Mouse (Mus musculus) neural tube, embryonic 12.5 days (tissue): ENCODE measurements at regions not wholly inside any gene's neighbourhood (a gene's known extent, or its start where the extent isn't known, plus 50 kb on each side); places are given as distances from the start of the nearest gene placed in this dataset.
"Not testable (repeated sequence)": the region's sequence is repeated elsewhere in the genome, so short reads cannot be mapped to it uniquely, and the experiment has no call there.

ENCODE experiments used
- ATAC-seq: fragments of 200-750 bp; cut with Nextera tagmentation; 2 replicates; pipeline ENCODE4 v1.8.0; 2017; ENCODE audit warnings: low read depth, mild to moderate bottlenecking, moderate TSS enrichment, moderate library complexity; ENCODE audit not compliant: low FRiP score
- H3K27ac ChIP-seq: fragments of 300-500 bp; sonication (generic); 2 replicates; pipeline ENCODE4 v1.5.1; 2016
- H3K27me3 ChIP-seq: fragments of 300-500 bp; sonication (generic); replicated peaks from 2 replicates; pipeline ENCODE4 v1.6.1; 2016; ENCODE audit warnings: mild to moderate bottlenecking
- H3K36me3 ChIP-seq: fragments of 300-500 bp; sonication (generic); 2 replicates; pipeline ENCODE4 v1.6.1; 2016; ENCODE audit warnings: mild to moderate bottlenecking
- H3K4me1 ChIP-seq: fragments of 300-500 bp; sonication (generic); 2 replicates; pipeline ENCODE4 v1.6.1; 2016
- H3K4me2 ChIP-seq: fragments of 300-500 bp; sonication (generic); replicated peaks from 2 replicates; pipeline ENCODE4 v1.6.1; 2016; ENCODE audit warnings: mild to moderate bottlenecking
- H3K4me3 ChIP-seq: fragments of 300-500 bp; sonication (generic); 2 replicates; pipeline ENCODE4 v1.5.1; 2016
- H3K9ac ChIP-seq: fragments of 300-500 bp; sonication (generic); 2 replicates; pipeline ENCODE4 v1.6.1; 2016; ENCODE audit warnings: mild to moderate bottlenecking
- H3K9me3 ChIP-seq: fragments of 300-500 bp; sonication (generic); 2 replicates; pipeline ENCODE4 v1.6.1; 2016; ENCODE audit warnings: mild to moderate bottlenecking
- WGBS: fragments of 180-500 bp; shearing (Covaris S2); methylation state at CpG from one replicate; pipeline ENCODE4 v1.1.7; 2016; 5-methylcytosine and 5-hydroxymethylcytosine counted together

DNA sequence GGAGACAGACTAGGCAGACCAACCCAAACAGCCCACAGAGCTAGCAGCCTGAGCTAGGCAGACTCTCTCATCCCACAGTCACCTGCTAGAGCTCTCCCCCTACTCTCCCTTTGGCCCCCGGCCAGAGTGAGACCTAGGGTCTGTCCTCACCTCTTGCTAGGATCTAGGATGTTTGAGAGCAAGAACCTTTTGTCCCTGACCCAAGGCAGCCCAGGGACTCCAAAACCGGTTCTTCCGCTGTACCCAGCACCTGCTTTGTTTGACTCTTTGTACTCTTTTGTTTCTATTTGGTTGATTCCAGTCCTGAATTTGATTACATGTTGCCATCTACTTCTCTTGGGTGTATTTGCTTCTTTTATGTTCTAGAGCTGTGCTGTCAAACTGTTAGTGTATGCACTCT is 75.3 kb downstream of the H60c start:
- no peak overlapping the region for H3K4me3 ChIP-seq
- no peaks in the 10 kb centered on the region for H3K9me3 ChIP-seq
- H3K9ac ChIP-seq, result no peak overlapping the region
- no peak overlapping the region for H3K27ac ChIP-seq
- H3K27me3 ChIP-seq, result no peaks in the 10 kb centered on the region
- WGBS, result 77% methylated on average over 3 of the region's 3 CpGs
- ATAC-seq, result no peak
- H3K4me2 ChIP-seq, result no peak overlapping the region
- no peaks in the 10 kb centered on the region for H3K36me3 ChIP-seq
- H3K4me1 ChIP-seq, result no peaks in the 10 kb centered on the region

DNA sequence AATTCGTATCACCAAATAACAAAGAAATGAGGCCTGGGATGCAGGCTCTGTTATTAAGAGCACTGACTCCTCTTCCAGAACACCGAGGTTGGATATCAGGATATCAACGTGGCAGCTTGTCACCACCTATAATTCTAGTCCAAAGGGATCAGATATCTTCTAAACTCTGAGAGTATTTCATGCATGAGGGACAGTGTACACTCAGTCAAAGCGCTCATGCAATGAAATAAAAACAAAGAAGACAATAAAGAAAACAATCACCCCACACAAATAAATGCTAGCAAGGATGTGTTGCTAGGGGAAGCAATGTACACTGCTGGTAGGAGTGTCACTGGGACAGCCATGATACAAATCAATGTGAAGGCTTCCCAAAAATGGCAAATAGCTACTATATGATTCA is 79.2 kb downstream of the H60c start:
- ATAC-seq, result no peak
- Histone ChIP-seq H3K4me1 (no peaks in the 10 kb centered on the region), H3K36me3 (no peaks in the 10 kb centered on the region), H3K9me3 (no peaks in the 10 kb centered on the region), H3K27ac (no peak overlapping the region), H3K9ac (no peak overlapping the region), H3K4me2 (no peak overlapping the region), H3K4me3 (no peak overlapping the region), H3K27me3 (no peaks in the 10 kb centered on the region)
- 83% methylated on average over 4 of the region's 4 CpGs for WGBS

DNA sequence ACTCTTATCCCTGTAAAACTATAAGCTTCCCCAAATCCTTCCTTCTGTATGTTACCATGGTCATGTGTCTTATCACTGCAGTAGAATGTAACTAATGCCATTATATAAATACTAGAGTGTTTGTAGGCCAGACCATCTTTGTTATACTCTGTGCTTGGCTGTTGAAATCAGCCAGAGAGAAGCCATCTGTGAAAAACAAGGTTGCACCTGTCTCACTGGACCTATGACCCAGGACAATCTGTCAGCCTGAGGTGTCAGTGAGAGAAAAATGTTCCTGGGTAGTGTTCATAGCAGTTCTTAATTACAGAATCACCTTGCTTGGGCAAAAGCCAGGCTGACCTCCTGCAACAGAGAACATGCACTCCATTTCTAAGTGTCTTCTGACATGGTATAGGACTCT is 87.5 kb downstream of the H60c start:
- H3K4me2 ChIP-seq, result no peak overlapping the region
- ATAC-seq, result no peak

DNA sequence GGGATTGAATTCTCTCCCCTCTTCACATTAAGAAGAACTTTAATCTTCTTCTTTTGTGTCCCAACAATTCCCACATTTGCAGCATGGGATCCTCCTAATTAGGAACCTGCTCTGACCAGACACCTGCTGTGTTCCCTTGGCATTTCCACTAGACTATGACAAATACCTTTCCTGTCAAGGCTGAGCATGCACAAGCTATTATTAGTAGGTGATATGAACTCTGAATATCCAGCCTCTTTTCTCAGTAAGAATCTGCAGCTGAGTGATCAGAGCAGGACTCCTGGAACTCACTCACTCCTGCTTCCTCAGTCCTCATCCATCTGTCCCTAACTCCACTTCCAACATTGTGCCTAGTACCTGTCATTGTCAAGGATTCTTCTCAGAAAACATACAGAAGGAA is 94.0 kb downstream of the H60c start:
- Histone ChIP-seq H3K4me2 (no peak overlapping the region), H3K4me1 (no peaks in the 10 kb centered on the region), H3K4me3 (no peak overlapping the region), H3K27me3 (no peaks in the 10 kb centered on the region), H3K27ac (no peak overlapping the region), H3K9ac (no peak overlapping the region), H3K36me3 (no peaks in the 10 kb centered on the region), H3K9me3 (no peaks in the 10 kb centered on the region)
- no peak for ATAC-seq

More for the DNA sequence above, 87.5 kb downstream of the H60c start:
- no peak overlapping the region for H3K9ac ChIP-seq
- H3K27ac ChIP-seq, result no peak overlapping the region
- H3K36me3 ChIP-seq, result no peaks in the 10 kb centered on the region
- H3K4me1 ChIP-seq, result no peaks in the 10 kb centered on the region
- H3K9me3 ChIP-seq, result 0 out of 2 replicates have a peak, but pooled peaks cover 16% of the 10 kb centered on the region
- no peaks in the 10 kb centered on the region for H3K27me3 ChIP-seq
- H3K4me3 ChIP-seq, result no peak overlapping the region

DNA sequence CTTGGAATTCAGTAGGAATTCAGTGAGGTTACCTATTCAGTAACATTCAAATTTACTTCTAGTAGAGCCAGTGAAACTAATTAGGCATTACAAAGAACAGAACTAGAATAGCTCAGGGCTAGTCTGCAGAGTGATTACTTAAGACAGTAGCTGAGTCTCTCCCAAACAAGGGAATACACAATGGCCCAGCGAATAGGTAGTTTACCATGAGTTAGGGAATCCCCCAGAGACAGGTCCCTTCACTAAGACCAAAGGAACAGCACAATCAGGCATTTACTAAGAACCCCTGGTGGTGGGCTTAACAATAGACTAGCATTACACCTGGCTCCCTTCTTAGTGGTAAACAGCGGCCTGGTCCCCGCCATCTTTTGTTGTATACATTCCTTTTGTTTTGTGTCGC is 94.6 kb downstream of the H60c start:
- H3K27me3 ChIP-seq, H3K36me3 ChIP-seq, H3K4me1 ChIP-seq, H3K9me3 ChIP-seq, H3K4me2 ChIP-seq, ATAC-seq, H3K9ac ChIP-seq, H3K4me3 ChIP-seq, H3K27ac ChIP-seq: not testable (repeated sequence)
- WGBS, result 60% methylated on average over 4 of the region's 4 CpGs

DNA sequence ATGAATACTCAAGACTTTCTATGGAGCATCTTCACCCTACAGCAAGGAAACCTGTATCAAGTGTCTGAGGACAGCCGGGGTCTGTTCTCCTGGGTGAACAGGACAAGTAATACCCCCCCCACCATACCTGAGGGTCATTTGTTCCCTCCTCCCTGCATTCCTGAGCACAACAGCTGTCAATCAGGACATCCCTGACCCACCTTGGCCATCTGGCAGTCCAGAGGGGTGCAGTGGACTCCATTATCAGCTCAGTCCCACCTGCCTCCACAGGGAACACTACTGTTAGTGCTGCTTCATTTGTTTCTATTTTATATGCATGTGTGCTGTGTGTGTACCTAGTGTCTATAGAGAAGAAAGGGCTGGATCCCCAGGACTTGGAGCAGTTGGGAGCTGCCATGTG is 95.3 kb downstream of the H60c start:
- Histone ChIP-seq H3K9ac (no peak overlapping the region), H3K4me3 (no peak overlapping the region), H3K4me1 (no peaks in the 10 kb centered on the region), H3K27ac (no peak overlapping the region), H3K9me3 (no peaks in the 10 kb centered on the region), H3K36me3 (no peaks in the 10 kb centered on the region), H3K27me3 (no peaks in the 10 kb centered on the region), H3K4me2 (no peak overlapping the region)
- ATAC-seq, result no peak
- 92% methylated on average over 1 of the region's 1 CpGs for WGBS

DNA sequence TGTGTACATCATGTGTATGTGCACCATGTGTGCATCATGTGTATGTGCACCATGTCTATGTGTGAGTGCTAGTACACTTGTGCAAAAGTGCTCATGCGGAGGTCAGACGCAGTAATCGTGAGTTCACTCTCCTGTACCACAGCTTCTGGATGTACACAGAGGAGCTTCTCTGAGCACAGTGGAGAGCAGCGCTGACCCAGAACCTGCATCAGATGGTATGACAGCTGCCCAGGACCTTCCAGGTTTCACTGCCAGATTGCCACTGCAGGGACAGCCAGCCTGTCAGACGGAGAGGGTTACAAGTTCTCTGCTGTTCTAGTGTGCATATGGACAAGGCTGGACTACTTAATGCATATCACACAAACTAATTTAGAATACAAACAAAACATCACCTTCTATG is 96.2 kb downstream of the H60c start:
- Histone ChIP-seq H3K27ac (no peak overlapping the region), H3K4me2 (no peak overlapping the region), H3K36me3 (no peaks in the 10 kb centered on the region), H3K9ac (no peak overlapping the region), H3K4me1 (no peaks in the 10 kb centered on the region), H3K9me3 (no peaks in the 10 kb centered on the region), H3K4me3 (no peak overlapping the region), H3K27me3 (no peaks in the 10 kb centered on the region)
- WGBS, result 94% methylated on average over 5 of the region's 5 CpGs
- ATAC-seq, result no peak

DNA sequence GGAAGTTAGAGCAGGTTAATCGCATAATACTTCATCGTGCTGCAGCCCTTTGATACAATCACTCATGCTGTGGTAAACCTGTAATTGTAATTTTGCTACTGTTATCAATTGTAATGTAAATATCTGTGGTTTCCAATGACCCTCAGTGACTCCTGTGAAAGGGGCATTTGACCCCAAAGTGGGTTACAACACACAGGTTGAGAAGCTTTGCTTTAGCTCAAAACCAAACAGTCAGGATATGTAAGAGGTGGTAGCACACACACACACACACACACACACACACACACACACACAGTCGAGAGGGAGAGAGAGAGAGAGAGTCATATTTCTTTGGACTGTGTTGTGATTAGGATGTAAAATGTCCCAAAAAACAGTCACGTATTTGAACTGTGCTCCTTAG is 112.0 kb downstream of the H60c start:
- Histone ChIP-seq H3K4me3 (no peak overlapping the region), H3K27me3 (no peaks in the 10 kb centered on the region), H3K4me1 (no peaks in the 10 kb centered on the region), H3K27ac (no peak overlapping the region), H3K9me3 (peaks cover 9% of the 10 kb centered on the region), H3K4me2 (no peak overlapping the region), H3K36me3 (no peaks in the 10 kb centered on the region), H3K9ac (no peak overlapping the region)
- no peak for ATAC-seq
- 80% methylated on average over 4 of the region's 4 CpGs for WGBS

DNA sequence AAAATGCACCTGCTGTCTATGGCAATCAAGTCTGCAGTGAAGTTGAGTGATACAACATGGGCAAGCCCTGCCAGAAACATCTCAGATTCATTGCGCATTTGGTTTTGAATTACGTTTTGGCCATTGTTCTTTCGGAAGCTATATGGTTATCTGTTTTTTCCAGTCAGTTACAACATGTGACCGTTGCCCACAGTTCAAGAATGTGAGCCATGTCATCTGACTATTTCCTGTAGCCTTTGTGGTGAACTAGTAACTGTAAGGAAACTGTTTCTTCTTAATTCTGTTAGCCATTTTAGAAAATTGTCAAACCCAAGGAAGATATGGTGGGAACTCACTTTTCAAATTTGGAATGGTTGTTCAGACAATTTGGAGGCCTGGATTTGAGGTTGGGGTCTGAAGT is 119.4 kb downstream of the H60c start:
- H3K36me3 ChIP-seq, result no peaks in the 10 kb centered on the region
- H3K27ac ChIP-seq, result no peak overlapping the region
- peaks cover 13% of the 10 kb centered on the region; the same call in 1 of the 2 replicates for H3K9me3 ChIP-seq
- 94% methylated on average over 4 of the region's 4 CpGs for WGBS
- ATAC-seq, result no peak
- no peaks in the 10 kb centered on the region for H3K4me1 ChIP-seq
- H3K4me2 ChIP-seq, result no peak overlapping the region
- H3K9ac ChIP-seq, result no peak overlapping the region
- no peaks in the 10 kb centered on the region for H3K27me3 ChIP-seq
- no peak overlapping the region for H3K4me3 ChIP-seq

DNA sequence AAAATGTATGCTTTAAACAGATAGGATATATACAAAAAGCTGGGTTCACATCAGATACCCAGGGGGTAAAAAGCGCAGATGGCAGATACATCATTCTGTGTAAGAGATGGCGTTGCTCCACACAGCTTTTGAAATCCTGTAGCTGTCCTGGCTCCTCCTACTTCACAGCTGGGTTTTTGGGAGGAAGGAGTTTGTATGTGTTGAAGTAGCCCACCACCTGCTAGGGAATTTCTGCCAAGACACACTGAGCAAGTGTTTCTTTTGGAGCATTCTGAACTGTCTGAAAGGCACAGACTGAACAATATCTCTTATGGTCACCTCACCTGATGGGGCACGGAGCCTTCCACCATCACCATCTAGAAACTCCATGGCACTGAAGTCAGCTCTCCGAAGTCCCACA is 128.3 kb downstream of the H60c start:
- no peak overlapping the region for H3K27ac ChIP-seq
- ATAC-seq, result no peak
- no peak overlapping the region for H3K4me3 ChIP-seq
- no peaks in the 10 kb centered on the region for H3K27me3 ChIP-seq
- peaks cover 17% of the 10 kb centered on the region; the same call in 1 of the 2 replicates for H3K9me3 ChIP-seq
- H3K4me2 ChIP-seq, result no peak overlapping the region
- H3K36me3 ChIP-seq, result no peaks in the 10 kb centered on the region
- H3K9ac ChIP-seq, result no peak overlapping the region
- no peaks in the 10 kb centered on the region for H3K4me1 ChIP-seq
- WGBS, result 86% methylated on average over 4 of the region's 4 CpGs

DNA sequence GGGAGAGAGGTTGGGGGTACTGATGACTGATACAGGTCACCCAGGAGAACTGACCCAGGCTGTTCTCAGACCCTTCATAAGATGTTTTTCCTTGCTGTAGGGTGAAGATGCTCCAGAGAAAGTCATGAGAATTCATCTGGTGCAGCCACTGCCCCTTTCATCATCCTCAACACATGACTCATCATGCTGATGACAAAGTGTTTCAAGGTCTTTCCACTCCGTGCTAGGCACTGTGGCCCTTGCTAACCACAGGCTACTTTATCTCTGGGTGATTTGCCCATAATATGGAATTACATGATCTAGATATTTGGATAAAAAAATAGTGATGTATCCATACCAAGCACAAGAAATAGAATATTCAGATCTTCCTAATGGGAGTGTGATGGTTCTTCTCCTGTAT is 140.1 kb downstream of the H60c start:
- 59% methylated on average over 1 of the region's 1 CpGs for WGBS
- Histone ChIP-seq H3K9me3 (peaks cover 74% of the 10 kb centered on the region), H3K4me3 (no peak overlapping the region), H3K36me3 (no peaks in the 10 kb centered on the region), H3K27ac (no peak overlapping the region), H3K4me1 (no peaks in the 10 kb centered on the region), H3K27me3 (no peaks in the 10 kb centered on the region), H3K9ac (no peak overlapping the region), H3K4me2 (no peak overlapping the region)
- no peak for ATAC-seq

DNA sequence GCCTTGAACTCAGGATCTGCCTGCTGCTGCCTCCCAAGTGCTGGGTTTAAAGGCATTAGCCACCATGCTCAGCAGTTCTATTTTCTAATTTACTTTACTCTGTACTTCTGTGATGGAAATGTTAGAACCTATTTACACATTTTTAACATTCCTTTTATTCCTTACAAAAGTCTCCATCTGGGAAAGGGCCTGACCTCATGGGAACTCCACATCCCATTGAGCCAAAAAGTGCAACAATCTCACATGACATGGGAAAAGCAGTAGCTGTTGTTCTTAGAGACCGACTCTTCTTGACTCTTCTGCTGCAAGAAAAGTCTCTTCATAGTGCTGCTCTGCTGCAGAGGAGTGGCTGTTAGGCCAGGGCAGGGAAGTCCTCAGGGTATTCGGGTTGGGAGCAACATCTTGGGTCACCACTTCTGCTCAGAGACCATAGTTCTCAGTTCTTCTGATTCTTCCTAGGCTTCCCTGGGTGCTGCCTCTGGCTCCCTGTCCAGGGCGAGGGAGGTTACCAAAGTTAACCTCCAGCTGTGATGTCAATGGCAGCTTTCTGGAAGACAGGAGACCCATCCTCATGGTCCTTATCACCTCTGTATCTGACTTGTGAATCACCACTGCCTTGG is 150.0 kb downstream of the H60c start:
- peaks cover 78% of the 10 kb centered on the region for H3K9me3 ChIP-seq
- H3K4me2 ChIP-seq, result no peak overlapping the region
- no peaks in the 10 kb centered on the region for H3K4me1 ChIP-seq
- no peak overlapping the region for H3K4me3 ChIP-seq
- no peaks in the 10 kb centered on the region for H3K27me3 ChIP-seq
- no peak overlapping the region for H3K9ac ChIP-seq
- H3K36me3 ChIP-seq, result no peaks in the 10 kb centered on the region
- H3K27ac ChIP-seq, result no peak overlapping the region
- ATAC-seq, result no peak
- WGBS, result 90% methylated on average over 3 of the region's 3 CpGs

DNA sequence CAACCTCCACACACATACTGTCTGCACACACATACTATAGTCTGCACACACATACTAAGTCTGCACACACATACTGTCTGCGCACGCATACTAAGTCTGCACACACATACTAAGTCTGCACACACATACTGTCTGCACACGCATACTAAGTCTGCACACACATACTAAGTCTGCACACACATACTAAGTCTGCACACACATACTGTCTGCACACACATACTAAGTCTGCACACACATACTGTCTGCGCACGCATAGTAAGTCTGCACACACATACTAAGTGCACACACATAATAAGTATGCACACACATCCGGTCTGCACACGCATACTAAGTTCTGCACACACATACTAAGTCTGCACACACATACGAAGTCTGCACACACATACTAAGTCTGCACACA is 153.2 kb downstream of the H60c start:
- not testable (repeated sequence) for H3K4me2 ChIP-seq, ATAC-seq, H3K9ac ChIP-seq, H3K27me3 ChIP-seq, H3K4me3 ChIP-seq, H3K27ac ChIP-seq, H3K4me1 ChIP-seq, H3K36me3 ChIP-seq
- WGBS, result 81% methylated on average over 4 of the region's 8 CpGs
- H3K9me3 ChIP-seq, result peaks cover 52% of the 10 kb centered on the region
